Mouse (Mus musculus): ENCODE data around the gene Nav2.

DNA sequence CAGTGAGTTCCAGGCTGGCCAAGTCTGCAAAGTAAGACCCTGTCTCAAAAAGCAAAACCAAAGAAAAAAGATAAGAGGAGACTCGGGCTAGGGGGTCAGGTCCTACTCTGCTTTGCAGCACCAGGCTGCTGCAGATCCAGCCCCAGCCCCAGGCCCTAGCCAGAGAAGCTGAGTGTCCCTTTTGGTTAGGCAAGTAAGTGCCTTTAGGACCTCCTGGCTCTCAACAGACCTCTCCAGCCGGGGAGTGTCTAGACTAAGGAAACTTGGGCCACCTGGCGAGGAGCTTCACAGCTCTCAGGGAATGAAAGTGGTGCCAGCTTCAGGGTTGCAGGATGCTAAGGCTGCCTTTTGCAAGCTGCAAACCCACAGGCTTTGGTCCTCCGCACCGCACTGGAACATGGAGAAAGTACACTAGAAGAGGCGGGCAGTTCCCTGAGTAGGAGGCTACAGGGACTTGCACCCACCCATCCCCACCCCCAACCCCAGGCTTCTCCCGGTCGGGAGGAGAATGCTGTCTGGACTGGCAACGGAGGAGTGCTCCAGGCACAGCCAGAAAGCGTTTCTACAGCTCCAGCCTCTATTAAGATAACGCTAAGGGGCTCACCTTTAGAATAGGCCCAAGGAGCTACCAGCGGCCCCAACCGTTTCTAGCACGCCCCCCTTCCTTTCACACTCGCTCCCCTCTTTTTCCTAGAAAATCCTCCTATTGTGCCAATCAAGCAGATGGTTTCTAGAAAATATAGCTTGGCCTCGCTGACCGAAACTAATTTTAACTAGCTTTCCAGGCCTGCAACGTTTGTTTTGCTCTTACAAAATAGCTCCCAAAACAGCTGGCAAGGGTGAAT is 731.6 kb downstream of the Nav2 start:
- TF ChIP-seq POLR2A (IDR thresholded peaks at IDR 0.05; ENCODE audit: borderline replicate concordance, extremely low read depth, insufficient read depth, insufficient read length, poor library complexity, severe bottlenecking) (no peak), CTCF (IDR thresholded peaks at IDR 0.05; ENCODE audit: borderline replicate concordance, extremely low read depth, insufficient read depth, insufficient read length) (no peak)
